Mouse (Mus musculus): ENCODE measurements around the gene Gja5.
"Not testable (repeated sequence)": the region's sequence is repeated elsewhere in the genome, so short reads cannot be mapped to it uniquely, and the experiment has no call there.

Gja5 gene

GRCm38 (mm10) chr3:97100784-97101641, 196.5 kb downstream of the Gja5 start:
- peak in 1 of 2 experiments; percentile 14 for DNase-seq (ENCODE audit: low spot score in 2 of 2)

DNA sequence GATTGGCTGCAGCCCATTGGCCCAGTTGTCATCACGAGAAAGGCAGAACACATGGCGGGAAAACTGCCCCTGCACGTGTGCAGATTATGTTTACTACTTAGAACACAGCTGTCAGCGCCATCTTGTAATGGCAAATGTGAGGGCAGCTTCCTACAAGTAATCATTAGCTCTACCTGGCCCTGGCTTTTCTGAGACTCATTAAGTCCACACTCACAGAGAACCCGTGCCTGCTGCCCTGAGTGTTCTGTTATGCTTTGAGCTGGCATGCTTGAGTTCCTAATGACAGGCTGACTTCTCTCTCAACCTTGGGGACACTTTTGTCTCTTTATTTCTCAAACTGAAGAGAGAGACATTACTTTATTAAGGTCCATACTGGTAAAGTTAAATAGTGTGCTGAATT, 199.5 kb downstream of the Gja5 start:
- not testable (repeated sequence) for DNase-seq (ENCODE audit: low spot score in 2 of 2)

DNA sequence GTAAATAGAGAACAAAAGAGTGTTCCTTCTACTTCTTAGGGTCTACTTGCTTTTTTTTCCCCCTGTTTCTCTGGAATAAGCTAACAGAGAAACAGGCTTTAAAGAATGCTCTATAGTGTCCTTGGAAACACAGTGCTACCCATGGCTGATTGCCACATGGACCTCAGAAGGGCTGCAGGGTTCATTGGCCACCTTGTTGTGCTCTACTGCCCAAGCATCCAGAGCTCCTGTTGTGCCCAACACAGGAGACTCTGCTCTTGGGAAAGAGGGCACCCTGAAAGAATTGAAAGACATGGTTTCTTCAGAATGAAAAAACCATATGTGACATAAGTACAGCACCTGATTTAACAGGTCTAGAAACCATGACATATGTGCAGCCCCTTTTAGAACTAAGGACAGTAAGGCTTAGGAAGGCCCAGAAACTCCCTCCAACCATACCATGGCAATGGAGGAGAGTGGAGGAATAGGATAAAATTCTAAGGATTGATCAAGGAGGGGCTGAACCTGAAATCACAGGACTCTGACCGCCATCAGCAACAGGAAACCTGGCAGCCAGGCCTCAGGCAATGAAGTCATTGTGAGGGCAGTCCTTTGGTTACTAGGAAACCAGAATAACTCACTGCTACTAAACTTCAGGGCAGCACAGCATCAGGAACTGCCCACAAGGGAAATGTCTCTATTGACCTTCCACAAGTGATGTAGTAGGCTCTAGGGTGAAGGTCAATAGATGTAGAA, 200.4 kb downstream of the Gja5 start:
- DNase-seq (ENCODE audit: low spot score in 2 of 2) = no peak

- no peak for DNase-seq (ENCODE audit: low spot score in 2 of 2)
Measured at GRCm38 (mm10) chr3:97117511-97117910, 213.0 kb downstream of the Gja5 start.

DNA sequence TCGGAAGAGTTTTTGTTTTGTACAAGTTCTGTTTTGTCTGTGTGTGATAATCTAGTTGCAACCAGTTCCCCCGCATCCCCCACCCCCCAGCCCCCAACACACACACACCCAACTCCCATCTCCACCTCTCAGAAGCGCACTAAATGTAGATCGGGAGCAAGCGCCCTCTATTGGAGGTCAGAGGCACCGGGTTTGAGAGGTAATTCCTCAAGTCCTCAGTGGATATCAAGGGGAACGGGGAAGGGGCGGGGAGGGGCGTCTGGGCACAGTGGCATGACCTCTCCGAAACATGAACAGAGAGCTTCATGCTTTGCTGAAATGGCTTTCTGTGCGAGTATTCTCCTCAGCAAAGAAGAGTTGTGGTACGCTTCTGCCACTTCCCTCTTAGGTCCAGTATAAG, 213.8 kb downstream of the Gja5 start:
- DNase-seq (ENCODE audit: low spot score in 2 of 2) = no peak

- no peak for DNase-seq (ENCODE audit: low spot score in 2 of 2)
Measured at GRCm38 (mm10) chr3:97124193-97124592, 219.7 kb downstream of the Gja5 start.

Data from urinary bladder, postnatal 36 days (tissue).